Mouse (Mus musculus) midbrain, embryonic 11.5 days (tissue): ENCODE measurements around the gene Cnr2. TPM values are rescaled to one million over a fixed set of nuclear protein-coding genes. Genes with fewer than 3 reads are reported as not detected.
"Not testable (repeated sequence)": the region's sequence is repeated elsewhere in the genome, so short reads cannot be mapped to it uniquely, and the experiment has no call there.

ENCODE experiments used
- ATAC-seq: fragments of 200-750 bp; cut with Nextera tagmentation; 2 replicates; pipeline ENCODE4 v1.8.0; 2017; ENCODE audit warnings: moderate TSS enrichment, moderate library complexity; ENCODE audit not compliant: low FRiP score
- DNase-seq: peaks from one replicate; pipeline ENCODE4 v3.0.0; 2015; ENCODE audit warnings: low spot score; ENCODE audit errors: missing footprints
- H3K27ac ChIP-seq: fragments of 300-500 bp; sonication (generic); 2 replicates; pipeline ENCODE4 v1.5.1; 2014; ENCODE audit warnings: low read depth, low read length
- H3K27me3 ChIP-seq: fragments of 300-500 bp; sonication (generic); 2 replicates; pipeline ENCODE4 v1.6.1; 2014; ENCODE audit warnings: mild to moderate bottlenecking, low read length, moderate library complexity, mixed read lengths; ENCODE audit not compliant: control insufficient read depth, insufficient read depth
- H3K36me3 ChIP-seq: fragments of 300-500 bp; sonication (generic); 2 replicates; pipeline ENCODE4 v1.6.1; 2014; ENCODE audit warnings: mild to moderate bottlenecking, low read length, moderate library complexity, mixed read lengths; ENCODE audit not compliant: control insufficient read depth, insufficient read depth
- H3K4me1 ChIP-seq: fragments of 300-500 bp; sonication (generic); 2 replicates; pipeline ENCODE4 v1.6.1; 2014; ENCODE audit warnings: low read length; ENCODE audit not compliant: control insufficient read depth, insufficient read depth
- H3K4me2 ChIP-seq: fragments of 300-500 bp; sonication (generic); 2 replicates; pipeline ENCODE4 v1.6.1; 2014; ENCODE audit warnings: mild to moderate bottlenecking, moderate library complexity
- H3K4me3 ChIP-seq: fragments of 300-500 bp; sonication (generic); 2 replicates; pipeline ENCODE4 v1.5.1; 2014; ENCODE audit warnings: low read depth, low read length
- H3K9ac ChIP-seq: fragments of 300-500 bp; sonication (generic); 2 replicates; pipeline ENCODE4 v1.6.1; 2014; ENCODE audit warnings: low read length
- H3K9me3 ChIP-seq: fragments of 300-500 bp; sonication (generic); 2 replicates; pipeline ENCODE4 v1.6.1; 2016; ENCODE audit warnings: low read length; ENCODE audit not compliant: control insufficient read depth
- WGBS: fragments of 180-500 bp; shearing (Covaris S2); extraction: QIAGEN DNeasy Blood & Tissue Kit; methylation state at CpG from one replicate; pipeline ENCODE4 v1.1.7; 2014; 5-methylcytosine and 5-hydroxymethylcytosine counted together
- polyA plus RNA-seq: library from polyadenylated mRNA; unstranded; fragments of >200 nt; fragmentation: Nextera tagmentation; extraction: Ambion mirVana; gene quantifications from 2 replicates; pipeline ENCODE4 v1.2.1, GENCODE M21; 2014

The Cnr2 gene
- polyA plus RNA-seq, 1 experiment from 2014 or later = 0.63 TPM

DNA sequence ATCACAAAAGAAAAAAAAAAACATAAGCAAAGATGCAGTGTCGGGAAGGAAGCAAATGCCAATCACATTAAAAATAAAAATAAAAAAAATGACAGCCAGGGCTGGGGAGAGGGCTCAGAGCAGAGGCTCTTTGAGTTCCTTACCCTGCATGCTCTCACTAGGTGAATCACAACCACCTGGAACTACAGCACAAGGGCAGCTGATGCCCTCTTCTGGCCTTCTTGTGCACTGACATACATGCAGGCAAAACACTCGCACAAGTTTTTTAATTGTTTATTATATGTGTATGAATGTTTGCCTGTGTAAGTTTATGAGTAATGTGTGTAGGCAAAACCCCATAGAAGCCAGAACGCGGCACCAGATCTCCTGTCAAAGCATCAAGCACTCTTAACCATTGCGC is 36.6 kb downstream of the Cnr2 start:
- Histone ChIP-seq H3K9ac (no peak overlapping the region), H3K27ac (no peak overlapping the region), H3K9me3 (no peaks in the 10 kb centered on the region), H3K27me3 (no peaks in the 10 kb centered on the region), H3K4me2 (no peak overlapping the region), H3K4me1 (peaks cover 3% of the 10 kb centered on the region; the same call in 1 of the 2 replicates), H3K36me3 (no peaks in the 10 kb centered on the region), H3K4me3 (no peak overlapping the region)
- ATAC-seq = no peak
- 71% methylated on average over 5 of the region's 5 CpGs for WGBS
- DNase-seq = no peak

DNA sequence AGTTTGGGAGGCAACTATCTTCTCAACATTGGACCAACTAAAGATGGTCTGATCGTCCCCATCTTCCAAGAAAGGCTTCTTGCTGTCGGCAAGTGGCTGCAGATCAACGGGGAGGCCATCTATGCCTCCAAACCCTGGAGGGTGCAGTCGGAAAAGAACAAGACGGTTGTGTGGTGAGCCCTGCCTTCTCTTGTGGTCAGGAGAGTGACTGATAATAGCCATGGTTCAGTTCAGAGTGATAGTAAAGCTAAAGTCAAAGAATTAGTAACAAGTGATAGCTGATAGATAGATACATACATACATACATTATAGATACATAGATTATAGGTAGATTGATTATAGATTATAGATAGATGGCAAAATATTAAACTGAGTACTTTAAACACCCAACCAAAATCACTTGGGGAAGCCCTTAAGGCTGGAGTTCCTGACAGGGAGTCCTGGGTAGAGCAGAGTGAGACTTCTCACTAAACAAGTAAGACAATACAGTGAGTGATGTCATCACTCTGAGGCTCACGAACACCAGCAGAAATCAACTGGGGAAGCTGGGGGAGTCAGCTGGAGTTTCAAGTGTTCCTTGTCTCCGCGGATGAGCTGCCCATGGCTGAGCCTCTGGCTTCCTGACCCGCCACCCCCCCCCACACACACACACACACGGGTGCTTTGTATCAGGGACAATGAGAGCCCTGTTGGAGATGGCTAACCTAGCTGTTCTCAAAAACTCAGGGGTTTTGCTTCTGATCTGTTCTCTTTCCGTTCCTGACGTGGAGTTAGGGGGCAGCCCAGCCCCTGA is 39.7 kb downstream of the Cnr2 start:
- H3K9me3 ChIP-seq = no peaks in the 10 kb centered on the region
- ATAC-seq (no peak), DNase-seq (no peak)
- H3K4me3 ChIP-seq = no peak overlapping the region
- no peaks in the 10 kb centered on the region for H3K27me3 ChIP-seq
- no peak overlapping the region for H3K27ac ChIP-seq
- peaks cover 3% of the 10 kb centered on the region; the same call in 1 of the 2 replicates for H3K4me1 ChIP-seq
- 56% methylated on average over 12 of the region's 12 CpGs for WGBS
- H3K4me2 ChIP-seq = no peak overlapping the region
- H3K36me3 ChIP-seq = no peaks in the 10 kb centered on the region; the same call in 1 of the 2 replicates
- H3K9ac ChIP-seq = no peak overlapping the region

GRCm38 (mm10) chr4:135935502-135935901 is 40.3 kb downstream of the Cnr2 start:
- DNase-seq (no peak), ATAC-seq (no peak)
- Histone ChIP-seq H3K36me3 (no peaks in the 10 kb centered on the region; the same call in 1 of the 2 replicates), H3K4me1 (peaks cover 3% of the 10 kb centered on the region; the same call in 1 of the 2 replicates), H3K9me3 (no peaks in the 10 kb centered on the region), H3K4me2 (no peak overlapping the region), H3K27me3 (no peaks in the 10 kb centered on the region), H3K27ac (no peak overlapping the region), H3K9ac (no peak overlapping the region), H3K4me3 (no peak overlapping the region)
- WGBS = 69% methylated on average over 5 of the region's 5 CpGs

DNA sequence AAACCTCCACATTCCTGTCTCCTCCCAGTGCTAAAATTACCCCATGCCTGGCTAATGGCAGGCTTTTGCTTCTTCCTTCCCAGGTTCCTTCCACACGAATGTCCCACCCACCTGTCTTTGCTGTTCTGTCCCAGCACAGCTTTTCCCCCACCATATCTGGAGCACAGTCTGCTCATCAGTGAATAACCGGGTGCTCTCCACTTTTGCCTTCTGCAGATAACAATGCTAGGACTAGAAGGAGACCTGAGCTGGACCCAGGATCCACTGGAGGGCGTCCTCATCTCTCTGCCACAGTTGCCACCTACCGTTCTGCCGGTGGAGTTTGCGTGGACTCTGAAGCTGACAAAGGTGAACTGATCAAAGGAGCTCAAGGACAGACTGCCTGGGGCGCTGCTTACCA is 43.7 kb downstream of the Cnr2 start:
- Histone ChIP-seq H3K36me3 (no peaks in the 10 kb centered on the region; the same call in 1 of the 2 replicates), H3K4me3 (no peak overlapping the region), H3K27me3 (no peaks in the 10 kb centered on the region), H3K9me3 (no peaks in the 10 kb centered on the region), H3K27ac (no peak overlapping the region), H3K9ac (no peak overlapping the region), H3K4me2 (no peak overlapping the region), H3K4me1 (peaks cover 3% of the 10 kb centered on the region; the same call in 1 of the 2 replicates)
- DNase-seq (no peak), ATAC-seq (no peak)
- WGBS = 86% methylated on average over 7 of the region's 7 CpGs

- not testable (repeated sequence) for DNase-seq, H3K9ac ChIP-seq, H3K27me3 ChIP-seq, H3K4me2 ChIP-seq, H3K9me3 ChIP-seq, ATAC-seq, H3K4me1 ChIP-seq, H3K36me3 ChIP-seq, H3K4me3 ChIP-seq, H3K27ac ChIP-seq
- 81% methylated on average over 8 of the region's 8 CpGs for WGBS
These were observed 45.8 kb downstream of the Cnr2 start for GRCm38 (mm10) chr4:135941026-135941425.

DNA sequence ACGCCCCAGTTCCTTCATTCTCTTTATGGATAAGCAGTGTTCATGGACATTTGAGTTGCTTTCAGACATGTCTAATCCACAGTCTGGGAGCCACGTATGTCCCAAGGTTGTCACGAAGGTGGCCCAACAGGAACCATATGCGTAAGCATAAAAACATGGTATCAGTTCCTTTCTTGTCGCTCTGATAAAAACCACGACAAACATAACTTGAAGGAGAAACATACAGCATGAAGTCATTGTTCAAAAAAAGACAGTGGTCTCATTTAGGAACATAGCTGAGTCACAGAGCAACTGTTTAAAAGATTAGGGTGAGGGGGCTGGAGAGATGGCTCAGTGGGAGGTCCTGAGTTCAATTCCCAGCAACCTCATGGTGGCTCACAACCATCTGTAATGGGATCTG is 47.0 kb downstream of the Cnr2 start:
- WGBS = 93% methylated on average over 6 of the region's 6 CpGs

DNA sequence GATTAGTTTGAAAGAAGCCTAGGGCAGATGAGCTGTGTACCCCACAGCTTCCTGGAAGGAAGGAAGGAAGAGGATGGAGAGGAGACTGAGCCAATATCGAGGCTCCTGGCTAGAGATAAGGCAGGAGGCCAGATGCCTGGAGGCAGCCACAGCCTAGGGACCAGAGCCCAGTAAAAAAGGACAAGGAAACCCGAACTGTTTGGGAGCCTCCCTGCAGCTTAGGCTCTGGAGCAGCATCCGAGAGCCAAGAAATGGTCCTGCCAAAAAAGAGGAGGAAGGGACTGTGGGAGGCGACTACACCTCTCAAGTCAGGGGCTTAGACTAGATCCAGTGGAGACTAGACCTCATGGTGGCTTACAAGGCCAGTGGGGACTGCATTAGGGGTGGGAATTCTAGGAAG is 48.2 kb downstream of the Cnr2 start:
- Histone ChIP-seq H3K27ac (no peak overlapping the region), H3K9ac (no peak overlapping the region), H3K27me3 (no peaks in the 10 kb centered on the region), H3K4me2 (no peak overlapping the region), H3K4me1 (peaks cover 7% of the 10 kb centered on the region), H3K36me3 (no peaks in the 10 kb centered on the region; the same call in 1 of the 2 replicates), H3K9me3 (no peaks in the 10 kb centered on the region), H3K4me3 (no peak overlapping the region)
- no peak for ATAC-seq
- 64% methylated on average over 4 of the region's 4 CpGs for WGBS
- no peak for DNase-seq

More for the DNA sequence above, 47.0 kb downstream of the Cnr2 start:
- Histone ChIP-seq H3K36me3 (no peaks in the 10 kb centered on the region; the same call in 1 of the 2 replicates), H3K9ac (no peak overlapping the region), H3K9me3 (no peaks in the 10 kb centered on the region), H3K4me3 (no peak overlapping the region), H3K27me3 (no peaks in the 10 kb centered on the region), H3K27ac (no peak overlapping the region), H3K4me2 (no peak overlapping the region), H3K4me1 (peaks cover 7% of the 10 kb centered on the region)
- no peak for ATAC-seq
- no peak for DNase-seq

DNA sequence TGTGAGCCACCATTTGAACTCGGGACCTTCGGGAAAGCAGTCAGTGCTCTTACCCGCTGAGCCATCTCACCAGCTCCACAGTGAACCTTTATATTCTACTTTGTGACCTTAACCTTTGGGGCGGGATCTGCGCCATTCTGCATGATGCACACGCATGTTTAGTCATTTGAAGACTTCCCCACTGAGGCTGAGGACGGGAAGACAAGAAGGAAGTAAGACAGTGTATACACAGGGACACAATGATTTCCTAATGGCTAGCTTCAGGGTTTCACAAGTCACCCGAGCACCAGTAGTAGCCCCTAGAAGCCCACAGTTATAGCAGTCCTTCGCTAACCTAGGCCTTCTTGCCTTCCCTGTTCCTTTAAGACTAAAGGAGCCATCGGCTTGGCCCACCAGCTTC is 50.5 kb downstream of the Cnr2 start:
- peak overlapping the region; percentile 47 for H3K9ac ChIP-seq
- H3K4me2 ChIP-seq = peak overlapping the region; percentile 87
- peaks cover 7% of the 10 kb centered on the region for H3K4me1 ChIP-seq
- H3K27me3 ChIP-seq = no peaks in the 10 kb centered on the region
- no peaks in the 10 kb centered on the region for H3K9me3 ChIP-seq
- no peak overlapping the region for H3K27ac ChIP-seq
- no peaks in the 10 kb centered on the region for H3K36me3 ChIP-seq
- DNase-seq (no peak), ATAC-seq (peak; percentile 50)
- 77% methylated on average over 10 of the region's 10 CpGs for WGBS
- H3K4me3 ChIP-seq = peak overlapping the region; percentile 80; the same call in 1 of the 2 replicates

- H3K9me3 ChIP-seq = no peaks in the 10 kb centered on the region
- H3K27ac ChIP-seq = 0 out of 2 replicates have a peak within 1 kb of the TSS, but pooled peaks have one; percentile 12
These were observed 51.1 kb downstream of the Cnr2 start, which contains the start of gene Hmgcl for GRCm38 (mm10) chr4:135946278-135946658. Hmgcl (plus strand) TSS chr4:135946448.

More at GRCm38 (mm10) chr4:135946278-135946658, 51.1 kb downstream of the Cnr2 start, which contains the start of gene Hmgcl:
- DNase-seq (peak; percentile 98), ATAC-seq (peak; percentile 96)
- Histone ChIP-seq H3K4me3 (peak within 1 kb of the TSS; percentile 80), H3K9ac (peak within 1 kb of the TSS; percentile 72), H3K36me3 (peaks cover under 1% of the 10 kb centered on the region; the same call in 1 of the 2 replicates), H3K4me2 (peak within 1 kb of the TSS; percentile 87), H3K27me3 (no peaks in the 10 kb centered on the region), H3K4me1 (peaks cover 7% of the 10 kb centered on the region)
- under 1% methylated on average over 23 of the region's 23 CpGs for WGBS
